16 mouse cellular contexts compared by ENCODE assay signal in the genomic region with DNA sequence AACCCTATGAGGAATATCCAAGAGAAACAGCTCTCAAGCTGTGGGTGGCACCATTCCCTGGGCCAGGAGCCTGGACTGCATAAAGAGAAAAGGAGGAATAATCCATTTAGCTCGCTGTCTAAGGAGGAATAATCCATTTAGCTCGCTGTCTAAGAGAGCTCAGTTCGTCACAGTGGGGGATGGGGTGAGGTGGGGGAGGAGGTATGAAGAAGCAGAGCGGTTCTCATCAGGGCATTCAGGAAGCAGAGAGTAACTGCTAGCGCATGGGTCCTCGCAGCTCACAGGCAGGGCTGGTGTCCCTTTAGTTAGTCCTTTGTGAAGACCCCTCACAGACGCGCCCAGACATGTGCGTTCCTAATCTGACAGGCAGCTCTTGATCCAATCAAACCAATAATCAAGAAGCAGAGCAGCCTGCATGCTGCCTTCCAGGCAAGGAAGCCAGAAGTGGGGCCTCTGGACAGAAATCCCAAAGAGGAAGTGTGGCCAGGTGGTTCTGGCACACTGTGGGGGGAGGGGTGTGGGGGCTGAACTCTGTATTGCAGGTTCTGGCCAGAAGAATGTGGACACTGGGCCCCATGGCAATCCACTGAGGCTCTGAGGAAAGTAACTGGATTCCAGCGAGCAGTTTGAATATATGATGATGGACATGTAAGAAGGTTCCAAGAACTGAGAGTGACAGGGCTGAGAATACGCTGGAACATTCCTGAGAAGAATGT. TPM values are rescaled to one million over a fixed set of nuclear protein-coding genes. Genes with fewer than 3 reads are reported as not detected.
DNase-seq lines count a peak whose midpoint lies in the region; ATAC-seq and TF ChIP-seq lines count a peak whose summit lies in the region.
"Had no signal": no experiment of that assay in that cellular context is flagged by ENCODE, and none has a peak within 500 bp of the region (broad histone marks: within the 10 kb centered on the region; RNA-seq: fewer than 3 reads in every experiment).

No protein-coding gene starts in this region.

- no peaks in the 10 kb centered on the region for H3K36me3 ChIP-seq in spleen, adult 2 months (ENCODE audit: control insufficient read depth, insufficient read depth, low read length)
- no peaks in the 10 kb centered on the region for H3K36me3 ChIP-seq in splenic B cell, adult 2 months (ENCODE audit: control insufficient read depth, insufficient read depth, low read length, poor library complexity, severe bottlenecking)
- H3K36me3 ChIP-seq: limb, embryonic 12.5 days; neural tube, embryonic 12.5 days had no signal

- peak overlapping the region; percentile 41 for H3K27ac ChIP-seq in spleen, adult 2 months (ENCODE audit: insufficient read depth, low read length)
- H3K27ac ChIP-seq: hindbrain, postnatal 0 days; limb, embryonic 12.5 days; neural tube, embryonic 12.5 days had no signal

- no peaks in the 10 kb centered on the region for H3K27me3 ChIP-seq in spleen, adult 2 months (ENCODE audit: control insufficient read depth, insufficient read depth, low read length)
- no peaks in the 10 kb centered on the region for H3K27me3 ChIP-seq in splenic B cell, adult 2 months (ENCODE audit: control insufficient read depth, insufficient read depth, low read length, poor library complexity, severe bottlenecking)
- H3K27me3 ChIP-seq: limb, embryonic 12.5 days; neural tube, embryonic 12.5 days had no signal

- peak; percentile 30 for DNase-seq in embryo, embryonic 10 days (ENCODE audit: low spot score)
- DNase-seq in embryo, embryonic 9.5 days (ENCODE audit: extremely low spot score): no peak
- DNase-seq in spleen, adult 2 months (ENCODE audit: low read depth in 1 of 2, low spot score in 2 of 2): peak in 1 of 2 experiments; percentile 29
- no peak for DNase-seq in spleen, adult 18-20 months
- peak; percentile 61 for DNase-seq in splenic B cell, adult 2 months (ENCODE audit: low read depth, low spot score)
- no peak for DNase-seq in left cerebral cortex, adult 9 months (ENCODE audit: low spot score in 2 of 2)
- DNase-seq in urinary bladder, postnatal 36 days (ENCODE audit: low spot score in 2 of 2): no peak
- DNase-seq: cerebellum, postnatal 14 days; gastrocnemius, postnatal 36 days; lung, embryonic 14.5 days; right cerebral cortex, adult 18-20 months; thymus, postnatal 36 days had no signal

- H3K4me1 ChIP-seq in spleen, adult 2 months (ENCODE audit: control insufficient read depth, insufficient read depth, insufficient read length): peaks cover 29% of the 10 kb centered on the region; the same call in 1 of the 2 replicates
- H3K4me1 ChIP-seq: neural tube, embryonic 12.5 days had no signal

- WGBS in spleen, adult 2 months: 53% methylated on average over 11 of the region's 11 CpGs

- peak; percentile 62 for ATAC-seq in granulocyte monocyte progenitor cell, adult 5-6 weeks (replicated peaks; ENCODE audit: poor library complexity, severe bottlenecking)
- ATAC-seq: hindbrain, postnatal 0 days had no signal

- no peak for TF ChIP-seq CTCF in spleen, adult 2 months (IDR thresholded peaks at IDR 0.05; ENCODE audit: extremely low read depth, insufficient read depth, insufficient read length, insufficient replicate concordance)

- TF ChIP-seq POLR2A in spleen, adult 2 months (IDR thresholded peaks at IDR 0.05; ENCODE audit: low read depth, low read length): no peak

- H3K4me3 ChIP-seq in spleen, adult 2 months (ENCODE audit: extremely low read depth, insufficient read depth, insufficient read length): no peak overlapping the region
- H3K4me3 ChIP-seq: limb, embryonic 12.5 days; neural tube, embryonic 12.5 days had no signal

RNA-seq across cellular contexts. Expression of a gene that starts 9.4 kb away (rescaled TPM):
- polyA plus RNA-seq in spleen, adult 2 months (2012; rRNA removed): 83.4 and 91.5 TPM in 2 replicates
- total RNA-seq in granulocyte monocyte progenitor cell, adult 5-6 weeks (2014; fragmentation: Nextera tagmentation): 13.4 and 13.6 TPM in 2 replicates
- total RNA-seq in granulocyte monocyte progenitor cell, adult 5-6 weeks (2017): 17.2 and 22.6 TPM in 2 replicates

RNA-seq across cellular contexts. Expression of a gene that starts 51.1 kb away (rescaled TPM):
- polyA plus RNA-seq in spleen, adult 2 months (2012; rRNA removed): 38.4 and 42.4 TPM in 2 replicates
- total RNA-seq in granulocyte monocyte progenitor cell, adult 5-6 weeks (2014; fragmentation: Nextera tagmentation): 54.9 and 65.5 TPM in 2 replicates
- total RNA-seq in granulocyte monocyte progenitor cell, adult 5-6 weeks (2017): 77.7 and 82.8 TPM in 2 replicates

Comparison
In these comparisons a context has a peak if more than half of its experiments do, and no peak if none do; other contexts are left out.
1. DNase-seq: peak in embryo, embryonic 10 days (single experiment) and splenic B cell, adult 2 months (single experiment); none in embryo, embryonic 9.5 days (single experiment), spleen, adult 18-20 months (0 of 2), left cerebral cortex, adult 9 months (0 of 2) and urinary bladder, postnatal 36 days (0 of 2).